Mouse (Mus musculus) cerebellum, adult 2 months (tissue): ENCODE data around the gene Pip4k2b. TPM values are rescaled to one million over a fixed set of nuclear protein-coding genes. Genes with fewer than 3 reads are reported as not detected.
"Not testable (repeated sequence)": the region's sequence is repeated elsewhere in the genome, so short reads cannot be mapped to it uniquely, and the experiment has no call there.

ENCODE experiments used
- DNase-seq, 2 experiments: peaks; one replicate each; pipeline ENCODE4 v3.0.0; 2021
- H3K27ac ChIP-seq: fragments of 200-500 bp; 2 replicates; pipeline ENCODE4 v1.5.1; 2012; ENCODE audit warnings: low read length, control low read depth, inconsistent platforms; ENCODE audit not compliant: insufficient read depth
- H3K27me3 ChIP-seq: fragments of 200-500 bp; 2 replicates; pipeline ENCODE4 v1.6.1; 2012; ENCODE audit warnings: inconsistent platforms, mild to moderate bottlenecking, low read length, moderate library complexity; ENCODE audit not compliant: control insufficient read depth, insufficient read depth
- H3K4me1 ChIP-seq: fragments of 200-500 bp; 2 replicates; pipeline ENCODE4 v1.6.1; 2011; ENCODE audit warnings: low read length; ENCODE audit not compliant: control insufficient read depth, insufficient read depth
- H3K4me3 ChIP-seq: fragments of 200-500 bp; replicated peaks from 2 replicates; pipeline ENCODE3; 2011; ENCODE audit warnings: mild to moderate bottlenecking, low read depth, low read length, control low read depth; ENCODE audit not compliant: insufficient read depth
- CTCF ChIP-seq: fragments of 200-500 bp; IDR thresholded peaks from 2 replicates; pipeline ENCODE4 v1.5.1; 2011; ENCODE audit warnings: low read depth, mild to moderate bottlenecking, control low read depth, low read length, moderate library complexity, borderline replicate concordance; ENCODE audit not compliant: insufficient read depth
- POLR2A ChIP-seq: fragments of 200-500 bp; IDR thresholded peaks from 2 replicates; pipeline ENCODE4 v1.6.1; 2011; ENCODE audit warnings: low read length, control low read depth, borderline replicate concordance; ENCODE audit not compliant: insufficient read depth
- WGBS: fragments of 180-500 bp; shearing (Covaris S2); methylation state at CpG from one replicate; pipeline ENCODE4 v1.1.7; 2018; 5-methylcytosine and 5-hydroxymethylcytosine counted together
- polyA plus RNA-seq: library from polyadenylated mRNA; depleted of rRNA; stranded (reverse); fragments of >200 nt; gene quantifications from 2 replicates; pipeline ENCODE4 v1.2.3, GENCODE M21; 2012; rRNA removed

The Pip4k2b gene
- polyA plus RNA-seq, result 47.4 and 49.5 TPM in 2 replicates

GRCm38 (mm10) chr11:97744063-97744717 lies at the start of gene Pip4k2b:
Gene Pip4k2b (minus strand): TSS chr11:97744704.
- WGBS, result 2% methylated on average over 52 of the region's 63 CpGs

GRCm38 (mm10) chr11:97793165-97793564 lies 48.7 kb upstream of the Pip4k2b start:
- no peak overlapping the region for H3K27ac ChIP-seq
- WGBS, result 1% methylated on average over 2 of the region's 2 CpGs
- peak in 1 of 2 experiments; percentile 61 for DNase-seq
- H3K4me1 ChIP-seq, result no peaks in the 10 kb centered on the region
- no peak overlapping the region for H3K4me3 ChIP-seq
- no peak for TF ChIP-seq POLR2A
- peak; percentile 40; the same call in 1 of the 2 replicates for TF ChIP-seq CTCF
- no peaks in the 10 kb centered on the region for H3K27me3 ChIP-seq

More at GRCm38 (mm10) chr11:97744063-97744717, at the start of gene Pip4k2b:
- Histone ChIP-seq H3K27me3 (no peaks in the 10 kb centered on the region), H3K27ac (peak within 1 kb of the TSS; percentile 95), H3K4me1 (peaks cover 20% of the 10 kb centered on the region), H3K4me3 (peak within 1 kb of the TSS; percentile 100)
- no peak for TF ChIP-seq CTCF
- no peak for TF ChIP-seq POLR2A
- no peak for DNase-seq

- not testable (repeated sequence) for H3K27ac ChIP-seq, H3K4me3 ChIP-seq, DNase-seq, H3K27me3 ChIP-seq, H3K4me1 ChIP-seq
- WGBS, result 68% methylated on average over 2 of the region's 2 CpGs
Observed at GRCm38 (mm10) chr11:97790778-97791438, 46.4 kb upstream of the Pip4k2b start.

GRCm38 (mm10) chr11:97789727-97790126 lies 45.2 kb upstream of the Pip4k2b start:
- Histone ChIP-seq H3K4me1 (no peaks in the 10 kb centered on the region), H3K27me3 (no peaks in the 10 kb centered on the region), H3K4me3 (no peak overlapping the region), H3K27ac (no peak overlapping the region)
- TF ChIP-seq POLR2A (no peak), CTCF (no peak)
- WGBS, result 86% methylated on average over 5 of the region's 5 CpGs
- no peak for DNase-seq

GRCm38 (mm10) chr11:97787961-97788360 lies 43.5 kb upstream of the Pip4k2b start:
- WGBS, result 89% methylated on average over 3 of the region's 3 CpGs
- Histone ChIP-seq H3K4me1 (no peaks in the 10 kb centered on the region), H3K4me3 (no peak overlapping the region), H3K27me3 (no peaks in the 10 kb centered on the region), H3K27ac (no peak overlapping the region)
- DNase-seq, result no peak
- TF ChIP-seq POLR2A (no peak), CTCF (no peak)

GRCm38 (mm10) chr11:97782564-97782895 lies 38.0 kb upstream of the Pip4k2b start:
- TF ChIP-seq POLR2A, result no peak
- TF ChIP-seq CTCF, result no peak
- no peaks in the 10 kb centered on the region for H3K27me3 ChIP-seq
- no peaks in the 10 kb centered on the region for H3K4me1 ChIP-seq
- DNase-seq, result no peak
- WGBS, result under 1% methylated on average over 10 of the region's 10 CpGs
- peak overlapping the region; percentile 69 for H3K4me3 ChIP-seq
- H3K27ac ChIP-seq, result peak overlapping the region; percentile 46; the same call in 1 of the 2 replicates

GRCm38 (mm10) chr11:97781832-97782563 lies 37.5 kb upstream of the Pip4k2b start, which contains the start of gene Rpl23:
Gene Rpl23 (minus strand): TSS chr11:97782437.
- H3K27ac ChIP-seq, result peak within 1 kb of the TSS; percentile 56
- H3K27me3 ChIP-seq, result no peaks in the 10 kb centered on the region
- peak within 1 kb of the TSS; percentile 69 for H3K4me3 ChIP-seq
- DNase-seq, result peak; percentile 99
- no peak for TF ChIP-seq CTCF
- peak; percentile 99; the same call in 1 of the 2 replicates for TF ChIP-seq POLR2A
- no peaks in the 10 kb centered on the region for H3K4me1 ChIP-seq
- under 1% methylated on average over 67 of the region's 67 CpGs for WGBS

GRCm38 (mm10) chr11:97781478-97781831 lies 37.0 kb upstream of the Pip4k2b start:
- Histone ChIP-seq H3K27me3 (no peaks in the 10 kb centered on the region), H3K4me3 (peak overlapping the region; percentile 69), H3K4me1 (no peaks in the 10 kb centered on the region), H3K27ac (no peak overlapping the region)
- no peak for DNase-seq
- no peak for TF ChIP-seq POLR2A
- TF ChIP-seq CTCF, result no peak
- WGBS, result 2% methylated on average over 11 of the region's 11 CpGs
